25 mouse cellular contexts compared by ENCODE assay signal in genomic region chr3:136745456-136745855, GRCm38 (mm10).
"Had no signal": no experiment of that assay in that cellular context is flagged by ENCODE, and none has a peak within 500 bp of the region (broad histone marks: within the 10 kb centered on the region; RNA-seq: fewer than 3 reads in every experiment).

No protein-coding gene starts in this region.

- H3K9ac ChIP-seq: heart, embryonic 13.5 days; heart, embryonic 15.5 days; hindbrain, embryonic 13.5 days; hindbrain, embryonic 15.5 days; kidney, embryonic 15.5 days; limb, embryonic 13.5 days; limb, embryonic 15.5 days; liver, embryonic 12.5 days had no signal

- H3K9me3 ChIP-seq: heart, embryonic 13.5 days; heart, embryonic 15.5 days; hindbrain, embryonic 13.5 days; hindbrain, embryonic 15.5 days; kidney, embryonic 15.5 days; limb, embryonic 13.5 days; limb, embryonic 15.5 days; liver, embryonic 12.5 days had no signal

- H3K4me1 ChIP-seq: kidney, embryonic 15.5 days had no signal

- DNase-seq: gastrocnemius, postnatal 14 days; gastrocnemius, postnatal 36 days; heart, adult 11 months; heart, adult 2 months; heart, postnatal 14 days; heart, postnatal 36 days; kidney, adult 11 months; kidney, adult 2 months; kidney, adult 9 months; kidney, postnatal 14 days; kidney, postnatal 36 days; layer of hippocampus, adult 9-11 months; layer of hippocampus, postnatal 36 days; left cerebral cortex, postnatal 4 days had no signal

- H3K36me3 ChIP-seq: heart, embryonic 13.5 days; heart, embryonic 15.5 days; hindbrain, embryonic 13.5 days; hindbrain, embryonic 15.5 days; kidney, embryonic 15.5 days; limb, embryonic 13.5 days; limb, embryonic 15.5 days; liver, embryonic 12.5 days had no signal

- H3K27me3 ChIP-seq: heart, embryonic 13.5 days; heart, embryonic 15.5 days; hindbrain, embryonic 13.5 days; hindbrain, embryonic 15.5 days; kidney, embryonic 15.5 days; limb, embryonic 13.5 days; limb, embryonic 15.5 days; liver, embryonic 12.5 days had no signal

- H3K4me2 ChIP-seq: heart, embryonic 11.5 days; heart, embryonic 13.5 days; heart, embryonic 15.5 days; hindbrain, embryonic 13.5 days; hindbrain, embryonic 15.5 days; kidney, embryonic 15.5 days; limb, embryonic 13.5 days; limb, embryonic 15.5 days; liver, embryonic 12.5 days had no signal

- H3K4me3 ChIP-seq: heart, adult 2 months; heart, embryonic 13.5 days; heart, embryonic 15.5 days; hindbrain, embryonic 13.5 days; hindbrain, embryonic 15.5 days; kidney, embryonic 15.5 days; limb, embryonic 13.5 days; limb, embryonic 15.5 days; liver, embryonic 12.5 days had no signal

- H3K27ac ChIP-seq: heart, adult 2 months; heart, embryonic 13.5 days; heart, embryonic 15.5 days; hindbrain, embryonic 13.5 days; hindbrain, embryonic 15.5 days; hindbrain, postnatal 0 days; kidney, embryonic 15.5 days; kidney, postnatal 0 days; limb, embryonic 13.5 days; limb, embryonic 15.5 days; liver, embryonic 12.5 days had no signal
